Mouse (Mus musculus): Measurements from ENCODE around the gene Wdr48. TPM values are rescaled to one million over a fixed set of nuclear protein-coding genes. Genes with fewer than 3 reads are reported as not detected.

Gene Wdr48
- polyA plus RNA-seq, 1 experiment from 2014 or later = 85.2 TPM

- no peaks in the 10 kb centered on the region for H3K9me3 ChIP-seq (ENCODE audit: control insufficient read depth, low read length)
- ATAC-seq = no peak
- H3K4me2 ChIP-seq (ENCODE audit: low read length) = no peak overlapping the region
- 0 out of 2 replicates have a peak, but pooled peaks cover 3% of the 10 kb centered on the region for H3K4me1 ChIP-seq (replicated peaks; ENCODE audit: control insufficient read depth, insufficient read depth, low read length)
- no peak overlapping the region for H3K4me3 ChIP-seq (replicated peaks; ENCODE audit: low read length)
- 83% methylated on average over 9 of the region's 9 CpGs for WGBS
- H3K9ac ChIP-seq (replicated peaks; ENCODE audit: low read depth, low read length) = no peak overlapping the region
- H3K27me3 ChIP-seq (replicated peaks; ENCODE audit: control insufficient read depth, insufficient read depth, low read length) = no peaks in the 10 kb centered on the region
- H3K36me3 ChIP-seq (ENCODE audit: control insufficient read depth, insufficient read depth) = no peaks in the 10 kb centered on the region
- H3K27ac ChIP-seq (ENCODE audit: low read length) = no peak overlapping the region
Observed at GRCm38 (mm10) chr9:119958835-119959234, 64.2 kb downstream of the Wdr48 start.

- H3K36me3 ChIP-seq (ENCODE audit: control insufficient read depth, insufficient read depth) = no peaks in the 10 kb centered on the region
- H3K9ac ChIP-seq (replicated peaks; ENCODE audit: low read depth, low read length) = no peak overlapping the region
- H3K27ac ChIP-seq (ENCODE audit: low read length) = no peak overlapping the region
- WGBS = 79% methylated on average over 4 of the region's 4 CpGs
- H3K4me1 ChIP-seq (replicated peaks; ENCODE audit: control insufficient read depth, insufficient read depth, low read length) = 0 out of 2 replicates have a peak, but pooled peaks cover 3% of the 10 kb centered on the region
- no peaks in the 10 kb centered on the region for H3K9me3 ChIP-seq (ENCODE audit: control insufficient read depth, low read length)
- no peaks in the 10 kb centered on the region for H3K27me3 ChIP-seq (replicated peaks; ENCODE audit: control insufficient read depth, insufficient read depth, low read length)
- ATAC-seq = no peak
- no peak overlapping the region for H3K4me3 ChIP-seq (replicated peaks; ENCODE audit: low read length)
- H3K4me2 ChIP-seq (ENCODE audit: low read length) = no peak overlapping the region
Observed at GRCm38 (mm10) chr9:119962216-119962615, 67.5 kb downstream of the Wdr48 start.

GRCm38 (mm10) chr9:119962987-119963667 lies 68.4 kb downstream of the Wdr48 start:
- H3K27ac ChIP-seq (ENCODE audit: low read length) = no peak overlapping the region
- H3K36me3 ChIP-seq (ENCODE audit: control insufficient read depth, insufficient read depth) = no peaks in the 10 kb centered on the region
- no peaks in the 10 kb centered on the region for H3K27me3 ChIP-seq (replicated peaks; ENCODE audit: control insufficient read depth, insufficient read depth, low read length)
- H3K9me3 ChIP-seq (ENCODE audit: control insufficient read depth, low read length) = no peaks in the 10 kb centered on the region
- ATAC-seq = peak; percentile 59; the same call in 1 of the 2 replicates
- no peak overlapping the region for H3K4me2 ChIP-seq (ENCODE audit: low read length)
- WGBS = 9% methylated on average over 21 of the region's 21 CpGs
- no peak overlapping the region for H3K9ac ChIP-seq (replicated peaks; ENCODE audit: low read depth, low read length)
- no peak overlapping the region for H3K4me3 ChIP-seq (replicated peaks; ENCODE audit: low read length)
- H3K4me1 ChIP-seq (replicated peaks; ENCODE audit: control insufficient read depth, insufficient read depth, low read length) = 0 out of 2 replicates have a peak, but pooled peaks cover 3% of the 10 kb centered on the region

GRCm38 (mm10) chr9:119964206-119964605 lies 69.5 kb downstream of the Wdr48 start:
- no peaks in the 10 kb centered on the region for H3K36me3 ChIP-seq (ENCODE audit: control insufficient read depth, insufficient read depth)
- ATAC-seq = no peak
- H3K27me3 ChIP-seq (replicated peaks; ENCODE audit: control insufficient read depth, insufficient read depth, low read length) = no peaks in the 10 kb centered on the region
- H3K4me3 ChIP-seq (replicated peaks; ENCODE audit: low read length) = no peak overlapping the region
- H3K4me1 ChIP-seq (replicated peaks; ENCODE audit: control insufficient read depth, insufficient read depth, low read length) = 0 out of 2 replicates have a peak, but pooled peaks cover 3% of the 10 kb centered on the region
- no peaks in the 10 kb centered on the region for H3K9me3 ChIP-seq (ENCODE audit: control insufficient read depth, low read length)
- no peak overlapping the region for H3K9ac ChIP-seq (replicated peaks; ENCODE audit: low read depth, low read length)
- H3K27ac ChIP-seq (ENCODE audit: low read length) = no peak overlapping the region
- H3K4me2 ChIP-seq (ENCODE audit: low read length) = no peak overlapping the region
- WGBS = 83% methylated on average over 3 of the region's 3 CpGs

- Histone ChIP-seq H3K4me1 (replicated peaks; ENCODE audit: control insufficient read depth, insufficient read depth, low read length) (peaks cover 6% of the 10 kb centered on the region), H3K9ac (replicated peaks; ENCODE audit: low read depth, low read length) (no peak overlapping the region), H3K27me3 (replicated peaks; ENCODE audit: control insufficient read depth, insufficient read depth, low read length) (no peaks in the 10 kb centered on the region), H3K4me2 (ENCODE audit: low read length) (no peak overlapping the region), H3K36me3 (ENCODE audit: control insufficient read depth, insufficient read depth) (no peaks in the 10 kb centered on the region), H3K4me3 (replicated peaks; ENCODE audit: low read length) (no peak overlapping the region), H3K9me3 (ENCODE audit: control insufficient read depth, low read length) (no peaks in the 10 kb centered on the region), H3K27ac (ENCODE audit: low read length) (no peak overlapping the region)
- WGBS = 58% methylated on average over 3 of the region's 3 CpGs
- ATAC-seq = no peak
Observed at GRCm38 (mm10) chr9:119965186-119965585, 70.5 kb downstream of the Wdr48 start.

- H3K9me3 ChIP-seq (ENCODE audit: control insufficient read depth, low read length) = no peaks in the 10 kb centered on the region
- no peaks in the 10 kb centered on the region for H3K36me3 ChIP-seq (ENCODE audit: control insufficient read depth, insufficient read depth)
- H3K27ac ChIP-seq (ENCODE audit: low read length) = no peak overlapping the region
- H3K9ac ChIP-seq (replicated peaks; ENCODE audit: low read depth, low read length) = no peak overlapping the region
- H3K4me1 ChIP-seq (replicated peaks; ENCODE audit: control insufficient read depth, insufficient read depth, low read length) = peaks cover 18% of the 10 kb centered on the region
- no peak overlapping the region for H3K4me2 ChIP-seq (ENCODE audit: low read length)
- H3K4me3 ChIP-seq (replicated peaks; ENCODE audit: low read length) = no peak overlapping the region
- 86% methylated on average over 26 of the region's 26 CpGs for WGBS
- ATAC-seq = no peak
- H3K27me3 ChIP-seq (replicated peaks; ENCODE audit: control insufficient read depth, insufficient read depth, low read length) = no peaks in the 10 kb centered on the region
Observed at GRCm38 (mm10) chr9:119966221-119966910, 71.7 kb downstream of the Wdr48 start.

GRCm38 (mm10) chr9:119969811-119970210 lies 75.1 kb downstream of the Wdr48 start:
- no peak for ATAC-seq
- no peak overlapping the region for H3K9ac ChIP-seq (replicated peaks; ENCODE audit: low read depth, low read length)
- H3K4me3 ChIP-seq (replicated peaks; ENCODE audit: low read length) = no peak overlapping the region
- no peak overlapping the region for H3K27ac ChIP-seq (ENCODE audit: low read length)
- H3K27me3 ChIP-seq (replicated peaks; ENCODE audit: control insufficient read depth, insufficient read depth, low read length) = no peaks in the 10 kb centered on the region
- H3K9me3 ChIP-seq (ENCODE audit: control insufficient read depth, low read length) = no peaks in the 10 kb centered on the region
- no peaks in the 10 kb centered on the region for H3K36me3 ChIP-seq (ENCODE audit: control insufficient read depth, insufficient read depth)
- H3K4me2 ChIP-seq (ENCODE audit: low read length) = no peak overlapping the region
- WGBS = 86% methylated on average over 7 of the region's 7 CpGs
- H3K4me1 ChIP-seq (replicated peaks; ENCODE audit: control insufficient read depth, insufficient read depth, low read length) = peaks cover 27% of the 10 kb centered on the region

GRCm38 (mm10) chr9:119970221-119970620 lies 75.5 kb downstream of the Wdr48 start:
- Histone ChIP-seq H3K36me3 (ENCODE audit: control insufficient read depth, insufficient read depth) (no peaks in the 10 kb centered on the region), H3K9me3 (ENCODE audit: control insufficient read depth, low read length) (no peaks in the 10 kb centered on the region), H3K9ac (replicated peaks; ENCODE audit: low read depth, low read length) (no peak overlapping the region), H3K4me3 (replicated peaks; ENCODE audit: low read length) (no peak overlapping the region), H3K27me3 (replicated peaks; ENCODE audit: control insufficient read depth, insufficient read depth, low read length) (no peaks in the 10 kb centered on the region), H3K27ac (ENCODE audit: low read length) (peak overlapping the region; percentile 82), H3K4me2 (ENCODE audit: low read length) (no peak overlapping the region), H3K4me1 (replicated peaks; ENCODE audit: control insufficient read depth, insufficient read depth, low read length) (peaks cover 27% of the 10 kb centered on the region)
- 39% methylated on average over 6 of the region's 6 CpGs for WGBS
- ATAC-seq = peak; percentile 21; the same call in 1 of the 2 replicates

GRCm38 (mm10) chr9:119970763-119971656 lies 76.3 kb downstream of the Wdr48 start:
- H3K9ac ChIP-seq (replicated peaks; ENCODE audit: low read depth, low read length) = no peak overlapping the region
- no peaks in the 10 kb centered on the region for H3K27me3 ChIP-seq (replicated peaks; ENCODE audit: control insufficient read depth, insufficient read depth, low read length)
- WGBS = 51% methylated on average over 7 of the region's 7 CpGs
- H3K36me3 ChIP-seq (ENCODE audit: control insufficient read depth, insufficient read depth) = no peaks in the 10 kb centered on the region
- H3K27ac ChIP-seq (ENCODE audit: low read length) = peak overlapping the region; percentile 82
- H3K9me3 ChIP-seq (ENCODE audit: control insufficient read depth, low read length) = no peaks in the 10 kb centered on the region
- ATAC-seq = peak; percentile 81
- H3K4me2 ChIP-seq (ENCODE audit: low read length) = no peak overlapping the region
- peaks cover 27% of the 10 kb centered on the region for H3K4me1 ChIP-seq (replicated peaks; ENCODE audit: control insufficient read depth, insufficient read depth, low read length)
- no peak overlapping the region for H3K4me3 ChIP-seq (replicated peaks; ENCODE audit: low read length)

Data from forebrain, embryonic 16.5 days (tissue).